Mouse (Mus musculus): Measurements from ENCODE around the gene Msmp.
"Not testable (repeated sequence)": the region's sequence is repeated elsewhere in the genome, so short reads cannot be mapped to it uniquely, and the experiment has no call there.

Msmp gene

DNA sequence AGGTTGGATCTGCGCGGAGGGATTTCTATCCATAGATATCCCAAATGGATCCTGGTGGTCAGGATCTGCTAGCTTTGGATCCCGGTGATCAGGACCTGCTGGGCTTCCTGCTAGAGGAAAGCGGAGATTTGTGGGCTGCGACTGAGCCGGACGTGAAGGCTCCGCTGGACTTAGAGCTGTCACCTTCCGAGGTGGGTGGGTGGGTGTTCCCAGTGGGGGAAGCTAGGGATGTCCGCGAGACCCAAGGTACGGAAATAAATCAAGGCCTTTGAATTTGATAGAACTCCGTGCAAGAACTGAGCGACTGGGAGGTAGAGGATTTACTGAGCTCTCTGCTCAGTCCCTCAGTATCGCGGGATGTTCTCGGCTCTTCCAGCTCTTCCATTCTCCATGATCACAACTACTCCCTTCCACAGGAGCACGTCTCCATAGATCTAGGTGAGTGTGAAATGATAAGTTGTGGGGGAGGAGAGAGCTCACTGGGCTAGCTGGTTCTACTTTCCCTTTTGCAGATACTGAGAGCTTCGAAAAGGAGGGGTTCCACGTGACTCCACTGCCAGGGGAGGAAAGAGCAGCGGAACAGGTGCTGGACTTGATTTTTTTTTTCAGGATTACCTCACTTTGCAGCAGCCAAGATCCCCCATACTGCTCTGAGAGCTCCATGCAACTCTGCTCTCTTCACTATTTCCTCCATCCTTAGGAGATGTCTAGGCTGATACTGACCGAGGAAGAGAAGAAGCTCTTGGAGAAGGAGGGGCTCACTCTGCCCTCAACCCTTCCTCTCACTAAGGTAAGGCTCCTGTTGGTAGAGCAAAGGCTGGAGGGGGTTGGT lies 21.3 kb downstream of the Msmp start:
- no peak for DNase-seq (ENCODE audit: extremely low spot score, low spot score)

DNA sequence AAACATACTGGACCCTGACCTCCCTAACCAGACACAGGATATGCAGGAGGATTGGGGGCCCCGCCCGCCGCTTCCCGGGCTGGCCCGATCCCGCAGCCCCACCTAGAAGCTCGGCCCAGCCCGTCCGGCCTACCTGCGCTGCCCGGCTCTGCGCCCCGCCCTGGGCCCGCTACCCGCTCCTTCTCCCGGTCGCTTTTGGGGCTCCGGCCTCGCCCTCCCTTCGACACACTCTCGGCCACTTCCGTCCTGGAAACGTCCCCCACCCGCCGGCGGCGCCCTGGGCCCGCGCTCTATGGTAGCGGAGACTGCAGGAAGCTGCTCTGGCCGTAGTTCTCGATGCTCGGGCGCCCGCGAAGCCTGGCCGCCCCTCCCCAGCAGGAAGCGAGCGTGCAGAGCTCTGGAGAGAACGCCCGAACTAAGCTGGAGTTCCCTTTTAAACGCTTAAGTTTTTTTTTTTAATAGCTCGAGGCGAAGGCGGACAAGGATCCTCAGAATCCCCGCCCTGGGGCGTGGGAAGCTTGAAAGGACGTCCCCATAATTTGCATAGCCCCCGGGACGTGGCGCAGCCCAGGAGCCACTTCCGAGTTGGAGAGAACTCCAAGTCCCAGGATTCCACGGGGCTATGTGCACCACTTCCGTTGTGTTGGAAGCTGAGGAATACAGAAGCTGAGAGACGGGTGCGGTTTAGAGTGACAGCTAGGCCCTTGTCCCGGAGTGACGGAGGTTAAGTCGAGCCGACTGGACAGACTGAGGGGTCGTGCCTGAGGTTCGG lies 22.1 kb downstream of the Msmp start, which contains the start of the genes Creb3 and Tln1:
Gene Creb3 (plus strand): TSS at position 336 of the 772 bp plus-strand sequence.
Gene Tln1 (minus strand): TSS at position 695 of the 772 bp plus-strand sequence.
- DNase-seq (ENCODE audit: extremely low spot score, low spot score) = peak; percentile 94

- no peak for DNase-seq (ENCODE audit: extremely low spot score, low spot score)
Observed at GRCm38 (mm10) chr4:43561436-43561996, 22.8 kb downstream of the Msmp start.

- no peak for DNase-seq (ENCODE audit: extremely low spot score, low spot score)
Observed at GRCm38 (mm10) chr4:43560976-43561375, 23.3 kb downstream of the Msmp start.

GRCm38 (mm10) chr4:43560243-43560611 lies 24.1 kb downstream of the Msmp start:
- no peak for DNase-seq (ENCODE audit: extremely low spot score, low spot score)

DNA sequence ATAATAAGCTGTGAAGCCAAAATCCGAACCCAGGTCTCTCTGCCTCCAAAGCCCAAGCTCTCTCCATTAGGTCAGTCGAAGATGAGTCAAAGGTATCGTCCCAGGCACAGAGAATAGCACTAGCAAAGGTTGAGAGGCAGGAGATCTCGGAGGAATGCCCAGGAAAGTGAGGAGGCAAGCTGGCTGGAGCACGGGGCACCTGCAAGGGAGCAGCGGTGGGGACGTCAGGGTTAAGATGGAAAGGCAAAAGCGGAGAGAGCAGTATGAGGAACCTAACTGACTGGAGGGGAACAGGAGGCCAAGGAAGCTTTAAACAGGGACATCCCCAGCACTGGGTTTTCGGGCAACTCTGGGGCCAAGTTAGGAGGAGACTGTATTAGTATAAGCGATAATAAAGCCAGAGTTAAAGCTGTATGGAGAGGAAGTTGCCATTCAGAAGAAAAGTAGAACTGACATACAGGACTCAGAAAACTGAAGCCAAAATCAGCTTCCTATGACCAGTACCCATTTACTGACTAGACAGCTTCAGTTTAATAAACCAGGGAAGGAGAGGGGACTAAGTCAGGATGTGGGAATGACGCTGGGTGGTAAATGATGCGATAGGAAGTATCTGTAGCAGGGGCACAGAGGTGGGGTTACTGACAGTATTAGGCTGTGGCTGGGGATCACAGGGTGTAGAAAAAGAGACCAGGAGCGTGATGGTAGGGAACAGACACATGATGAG lies 24.6 kb downstream of the Msmp start:
- no peak for DNase-seq (ENCODE audit: extremely low spot score, low spot score)

- peak; percentile 66 for DNase-seq (ENCODE audit: extremely low spot score, low spot score)
Observed at GRCm38 (mm10) chr4:43558631-43559356, 25.5 kb downstream of the Msmp start.

DNA sequence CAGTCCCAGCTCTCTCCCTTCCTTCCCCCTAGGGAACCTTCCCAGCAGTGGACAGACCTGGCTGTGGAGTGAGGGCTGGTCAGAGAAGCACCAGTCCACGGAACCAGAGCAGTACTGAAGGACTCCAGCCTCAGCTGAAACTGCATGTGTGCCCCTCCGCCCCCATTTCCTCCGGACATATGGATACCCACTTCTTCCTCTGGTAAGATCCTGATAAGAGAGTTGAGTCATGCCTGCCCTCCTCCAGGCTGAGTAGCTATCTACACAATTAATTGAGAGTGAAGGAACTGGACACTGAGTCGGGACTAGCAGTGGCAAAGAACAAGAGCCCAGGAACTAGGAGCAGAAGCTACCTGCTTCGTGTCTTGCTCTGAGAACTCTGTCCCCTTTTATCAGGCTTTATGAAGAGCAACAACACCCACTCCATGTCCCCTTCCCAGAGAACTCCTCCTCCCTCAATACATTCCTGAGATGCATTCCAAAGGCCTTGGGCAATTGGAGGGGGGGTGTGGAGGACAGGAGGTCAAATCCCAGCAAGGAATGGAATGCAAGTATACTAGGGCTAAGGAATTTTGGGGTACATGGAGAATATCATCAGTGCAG lies 26.2 kb downstream of the Msmp start:
- no peak for DNase-seq (ENCODE audit: extremely low spot score, low spot score)

- no peak for DNase-seq (ENCODE audit: extremely low spot score, low spot score)
Observed at GRCm38 (mm10) chr4:43555926-43556325, 28.4 kb downstream of the Msmp start.

DNA sequence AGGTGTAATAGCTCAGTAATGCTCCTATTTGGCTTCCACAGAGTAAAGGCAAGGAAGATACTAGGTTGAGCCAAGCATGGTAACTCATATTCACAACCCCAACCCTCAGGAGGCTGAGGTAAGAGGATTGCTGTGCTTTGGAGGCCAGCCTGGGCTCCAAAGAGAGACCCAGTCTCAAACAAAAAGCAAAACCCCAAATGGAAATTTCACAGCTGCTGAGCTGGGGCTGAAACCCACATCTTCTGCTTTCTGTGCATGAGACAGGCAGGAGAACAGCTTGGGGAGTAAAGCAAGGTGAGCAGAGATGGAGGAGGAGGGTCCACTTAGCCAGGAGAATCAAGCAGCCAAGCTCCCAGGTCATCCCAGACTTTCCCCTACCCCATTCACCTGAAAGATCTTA lies 30.4 kb downstream of the Msmp start:
- no peak for DNase-seq (ENCODE audit: extremely low spot score, low spot score)

GRCm38 (mm10) chr4:43552437-43552836 lies 31.9 kb downstream of the Msmp start:
- DNase-seq (ENCODE audit: extremely low spot score, low spot score) = no peak

DNA sequence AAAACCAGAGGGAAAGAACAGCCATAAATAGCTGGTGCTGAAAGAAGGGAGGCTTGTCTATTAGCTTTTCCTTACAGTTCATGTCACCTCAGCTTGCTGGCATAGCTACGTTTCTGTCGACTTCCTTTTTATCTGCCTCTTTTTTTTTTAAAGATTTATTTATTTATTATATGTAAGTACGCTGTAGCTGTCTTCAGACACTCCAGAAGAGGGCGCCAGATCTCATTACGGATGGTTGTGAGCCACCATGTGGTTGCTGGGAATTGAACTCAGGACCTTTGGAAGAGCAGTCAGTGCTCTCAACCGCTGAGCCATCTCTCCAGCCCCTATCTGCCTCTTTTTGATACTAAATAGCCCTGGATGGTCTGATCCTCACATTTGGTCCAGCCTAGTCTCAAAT lies 32.4 kb downstream of the Msmp start:
- DNase-seq (ENCODE audit: extremely low spot score, low spot score) = not testable (repeated sequence)

- no peak for DNase-seq (ENCODE audit: extremely low spot score, low spot score)
Observed at GRCm38 (mm10) chr4:43549055-43549454, 35.2 kb downstream of the Msmp start.

DNA sequence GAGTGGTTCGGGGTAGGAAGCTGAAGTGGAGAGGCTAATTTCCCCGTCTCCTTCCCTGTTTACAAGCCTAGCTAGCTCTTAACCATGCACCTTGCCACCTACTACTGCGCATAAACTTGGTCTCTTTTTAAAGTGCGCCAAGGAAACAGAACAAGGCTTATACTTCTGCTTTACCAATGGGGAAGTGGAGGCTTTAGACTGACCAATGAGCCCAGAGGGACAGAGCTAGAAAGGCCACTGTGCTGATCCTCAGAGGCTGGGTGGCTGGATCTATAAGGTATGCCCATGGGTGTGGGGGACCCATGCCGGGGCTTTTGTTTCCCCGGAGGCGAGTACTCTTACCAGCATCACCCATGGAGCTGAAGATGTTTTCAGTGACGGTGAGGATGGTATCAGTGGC lies 37.1 kb downstream of the Msmp start:
- DNase-seq (ENCODE audit: extremely low spot score, low spot score) = no peak

DNA sequence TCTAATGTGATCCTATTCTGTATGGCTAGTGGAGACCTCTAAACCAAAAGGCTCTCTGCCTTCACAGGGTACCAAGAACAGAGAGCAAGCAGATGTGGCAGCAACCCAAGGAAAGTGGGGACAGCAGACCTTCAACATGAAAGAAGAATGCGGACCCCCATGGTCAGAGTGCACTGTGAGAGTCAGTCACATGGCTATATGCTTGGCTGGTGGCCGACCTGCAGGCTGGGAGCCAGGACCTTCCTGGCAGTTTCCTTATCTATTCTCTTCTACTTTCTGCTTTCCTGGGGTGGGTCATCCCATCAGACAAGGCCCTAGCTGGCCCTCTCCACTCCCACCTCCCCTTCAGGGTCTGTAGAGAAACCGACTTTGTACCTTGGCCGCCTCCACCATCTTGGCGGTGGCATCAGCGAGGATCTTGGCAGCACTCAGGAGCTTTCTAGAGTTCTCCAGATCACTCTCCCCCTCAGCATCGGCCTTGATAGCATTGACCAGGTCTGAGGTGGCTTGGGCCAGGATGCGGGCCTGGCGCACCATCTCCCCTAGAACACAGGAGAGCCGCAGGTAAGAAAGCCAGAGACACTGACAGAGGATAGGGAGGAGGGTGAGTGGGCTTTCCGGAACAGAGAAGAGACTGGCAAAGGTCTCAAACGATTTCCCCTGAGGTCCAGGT lies 37.8 kb downstream of the Msmp start:
- no peak for DNase-seq (ENCODE audit: extremely low spot score, low spot score)

- DNase-seq (ENCODE audit: extremely low spot score, low spot score) = no peak
Observed at GRCm38 (mm10) chr4:43542044-43542443, 42.2 kb downstream of the Msmp start.

GRCm38 (mm10) chr4:43536031-43536430 lies 48.3 kb downstream of the Msmp start:
- no peak for DNase-seq (ENCODE audit: extremely low spot score, low spot score)

DNA sequence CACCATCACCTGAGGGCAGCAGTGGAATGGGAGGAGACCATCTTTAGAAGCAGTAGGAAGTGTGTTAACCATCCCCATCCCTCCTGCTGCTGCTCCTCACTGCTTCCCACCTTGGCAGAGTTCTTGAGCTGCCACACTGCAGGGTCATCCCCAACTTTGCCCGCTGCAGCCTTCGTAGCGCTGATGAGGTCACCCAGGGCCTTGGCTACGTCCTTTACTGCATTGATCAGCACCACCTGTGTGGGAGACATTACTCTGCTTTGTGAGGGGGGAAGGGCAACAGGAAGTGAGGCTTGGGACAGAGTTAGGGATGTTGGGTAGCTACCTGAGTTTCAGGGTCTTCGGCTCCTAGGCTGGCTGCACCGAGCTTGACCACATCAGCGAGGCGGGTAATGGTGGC lies 48.7 kb downstream of the Msmp start:
- DNase-seq (ENCODE audit: extremely low spot score, low spot score) = no peak

DNA sequence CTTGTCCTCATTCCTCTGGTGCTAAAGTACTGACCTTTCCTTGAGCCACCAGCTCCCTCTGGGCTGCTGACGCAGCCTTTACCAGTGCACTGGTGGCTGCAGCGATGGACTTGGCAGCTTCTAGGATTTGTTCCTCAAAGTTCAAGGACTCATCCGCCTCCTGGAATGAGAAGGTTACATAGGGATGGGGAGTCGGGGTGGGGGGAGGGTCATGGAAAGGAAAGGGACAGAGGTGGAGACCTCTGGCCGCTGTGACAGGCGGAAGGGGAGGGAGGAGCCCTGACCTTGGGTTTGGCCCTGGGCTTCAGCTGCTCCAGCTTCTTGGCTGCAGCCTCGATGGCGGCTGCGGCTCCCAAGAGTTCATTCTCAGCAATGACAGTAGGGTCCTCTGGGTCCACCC lies 51.0 kb downstream of the Msmp start:
- DNase-seq (ENCODE audit: extremely low spot score, low spot score) = no peak
